Mouse (Mus musculus) retina, embryonic 14.5 days (tissue): ENCODE measurements around the gene Acpp.

Experiments
- DNase-seq: peaks from one replicate; pipeline ENCODE4 v3.0.0-alpha.2; 2015; ENCODE audit warnings: low spot score

Acpp gene

GRCm38 (mm10) chr9:104251687-104252086 lies 85.9 kb downstream of the Acpp start:
- no peak for DNase-seq

- DNase-seq: no peak
These were observed 86.4 kb downstream of the Acpp start for GRCm38 (mm10) chr9:104251111-104251510.

- no peak for DNase-seq
These were observed 90.1 kb downstream of the Acpp start for GRCm38 (mm10) chr9:104247307-104247987.

GRCm38 (mm10) chr9:104243799-104244466 lies 93.6 kb downstream of the Acpp start:
- no peak for DNase-seq

GRCm38 (mm10) chr9:104240146-104240545 lies 97.4 kb downstream of the Acpp start:
- no peak for DNase-seq

GRCm38 (mm10) chr9:104239076-104239475 lies 98.5 kb downstream of the Acpp start:
- no peak for DNase-seq
